Mouse (Mus musculus) cerebellum, adult 2 months (tissue): ENCODE data around the gene Spata16.

Experiments used
- CTCF ChIP-seq: fragments of 200-500 bp; IDR thresholded peaks from 2 replicates; pipeline ENCODE4 v1.5.1; 2011; ENCODE audit warnings: low read depth, mild to moderate bottlenecking, control low read depth, low read length, moderate library complexity, borderline replicate concordance; ENCODE audit not compliant: insufficient read depth
- POLR2A ChIP-seq: fragments of 200-500 bp; IDR thresholded peaks from 2 replicates; pipeline ENCODE4 v1.6.1; 2011; ENCODE audit warnings: low read length, control low read depth, borderline replicate concordance; ENCODE audit not compliant: insufficient read depth

- no peak for TF ChIP-seq CTCF
- TF ChIP-seq POLR2A: no peak
These were observed 3.1 kb downstream of the Spata16 start for GRCm38 (mm10) chr3:26640321-26641075.
